Mouse (Mus musculus) lung, embryonic 16.5 days (tissue): ENCODE measurements around the gene Cracr2b. TPM values are rescaled to one million over a fixed set of nuclear protein-coding genes. Genes with fewer than 3 reads are reported as not detected.

Experiments used
- ATAC-seq: fragments of 200-750 bp; cut with Nextera tagmentation; 2 replicates; pipeline ENCODE4 v1.8.0; 2017; ENCODE audit warnings: low read depth, mild to moderate bottlenecking, moderate library complexity
- H3K27ac ChIP-seq: fragments of 300-500 bp; sonication (generic); 2 replicates; pipeline ENCODE4 v1.5.1; 2014; ENCODE audit warnings: mild to moderate bottlenecking, control low read depth, low read length
- H3K27me3 ChIP-seq: fragments of 300-500 bp; sonication (generic); 2 replicates; pipeline ENCODE4 v1.6.1; 2014; ENCODE audit warnings: low read depth, low read length, mixed read lengths; ENCODE audit not compliant: control insufficient read depth, insufficient read depth
- H3K36me3 ChIP-seq: fragments of 300-500 bp; sonication (generic); 2 replicates; pipeline ENCODE4 v1.6.1; 2014; ENCODE audit warnings: low read length; ENCODE audit not compliant: control insufficient read depth, insufficient read depth
- H3K4me1 ChIP-seq: fragments of 300-500 bp; sonication (generic); replicated peaks from 2 replicates; pipeline ENCODE4 v1.6.1; 2014; ENCODE audit warnings: low read length, mixed read lengths; ENCODE audit not compliant: control insufficient read depth, insufficient read depth
- H3K4me2 ChIP-seq: fragments of 300-500 bp; sonication (generic); 2 replicates; pipeline ENCODE4 v1.6.1; 2014; ENCODE audit warnings: low read depth, low read length, control low read depth
- H3K4me3 ChIP-seq: fragments of 300-500 bp; sonication (generic); 2 replicates; pipeline ENCODE4 v1.5.1; 2014; ENCODE audit warnings: mild to moderate bottlenecking, low read length, control low read depth
- H3K9ac ChIP-seq: fragments of 300-500 bp; sonication (generic); 2 replicates; pipeline ENCODE4 v1.6.1; 2014; ENCODE audit warnings: low read length, control low read depth
- H3K9me3 ChIP-seq: fragments of 300-500 bp; sonication (generic); 2 replicates; pipeline ENCODE4 v1.6.1; 2016; ENCODE audit warnings: low read length; ENCODE audit not compliant: control insufficient read depth
- WGBS: fragments of 180-500 bp; shearing (Covaris S2); extraction: QIAGEN DNeasy Blood & Tissue Kit; methylation state at CpG from one replicate; pipeline ENCODE4 v1.1.7; 2014; 5-methylcytosine and 5-hydroxymethylcytosine counted together
- polyA plus RNA-seq: library from polyadenylated mRNA; unstranded; fragments of >200 nt; fragmentation: Nextera tagmentation; extraction: Ambion mirVana; gene quantifications from 2 replicates; pipeline ENCODE4 v1.2.1, GENCODE M21; 2015

Gene Cracr2b
- polyA plus RNA-seq, 1 experiment from 2014 or later, result 39.3 TPM

DNA sequence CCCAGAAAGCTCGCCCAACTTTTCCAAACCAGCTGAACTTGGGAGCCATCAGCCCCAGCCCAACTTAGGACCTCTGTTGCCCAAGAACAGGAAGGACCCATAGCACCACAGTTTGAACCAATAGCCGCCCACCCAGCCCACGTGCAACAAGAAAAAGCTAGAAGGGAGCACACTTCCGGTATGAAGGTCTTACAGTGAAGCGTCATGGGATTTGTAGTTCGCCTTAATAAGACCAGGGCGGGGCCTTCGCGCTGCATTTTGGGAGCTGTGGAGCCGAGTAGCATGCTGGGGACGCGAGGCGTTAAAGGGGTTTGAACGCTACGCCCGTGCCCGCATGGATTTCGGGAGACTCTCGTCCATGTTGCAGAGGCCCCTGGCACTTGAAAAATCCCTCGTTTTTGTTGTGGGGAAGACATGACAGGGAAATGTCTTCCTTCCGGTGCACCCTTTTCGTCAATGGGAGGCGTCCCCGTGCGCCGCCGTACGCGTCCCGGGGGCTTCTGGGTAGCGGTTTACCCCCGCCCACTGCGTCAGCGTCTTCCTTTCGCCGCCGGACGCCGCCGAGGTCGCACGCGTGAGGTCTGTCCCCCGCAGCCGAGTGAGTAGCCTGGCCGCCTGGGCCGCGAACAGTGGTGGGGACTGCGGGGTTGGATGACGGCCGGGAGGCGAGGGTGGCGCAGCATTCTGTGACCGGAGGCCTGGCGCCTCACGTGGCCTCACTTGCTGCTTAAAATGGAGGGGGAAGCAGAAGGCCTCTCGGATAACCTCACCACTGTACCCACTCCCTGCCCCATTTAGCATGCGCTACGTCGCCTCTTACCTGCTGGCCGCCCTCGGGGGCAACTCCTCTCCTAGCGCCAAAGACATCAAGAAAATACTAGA lies 13.5 kb upstream of the Cracr2b start, which contains the start of gene Rplp2:
Rplp2 (plus strand) TSS at position 261 of the 882 bp plus-strand sequence.
- 0% methylated on average over 63 of the region's 63 CpGs for WGBS
- H3K4me2 ChIP-seq, result peak within 1 kb of the TSS; percentile 84

DNA sequence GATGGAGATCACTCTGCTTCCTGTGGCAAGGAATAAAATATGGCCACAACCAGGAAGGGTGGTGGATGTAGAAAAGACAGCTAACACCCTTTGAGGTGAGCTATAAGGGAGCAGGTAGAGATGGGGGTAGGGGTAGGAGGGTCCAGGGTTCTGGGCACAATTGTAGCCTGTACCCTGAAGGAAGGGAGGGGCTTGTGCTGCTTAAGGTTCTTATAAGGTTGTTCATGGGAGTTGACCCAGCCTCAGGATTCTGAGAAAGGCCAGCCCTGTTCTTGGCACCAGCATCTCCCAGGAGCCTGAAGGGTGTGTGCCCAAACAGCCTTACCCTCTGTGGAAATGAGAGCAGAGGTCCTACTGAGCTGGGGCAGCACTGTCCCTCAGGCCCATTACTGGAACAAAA lies 9.0 kb upstream of the Cracr2b start:
- peaks cover 30% of the 10 kb centered on the region for H3K4me1 ChIP-seq
- no peak overlapping the region for H3K4me2 ChIP-seq
- ATAC-seq, result no peak
- H3K9ac ChIP-seq, result no peak overlapping the region
- H3K4me3 ChIP-seq, result no peak overlapping the region
- no peaks in the 10 kb centered on the region for H3K27me3 ChIP-seq
- H3K36me3 ChIP-seq, result peaks cover 22% of the 10 kb centered on the region
- H3K27ac ChIP-seq, result no peak overlapping the region
- H3K9me3 ChIP-seq, result no peaks in the 10 kb centered on the region

More for the DNA sequence above, 13.5 kb upstream of the Cracr2b start, which contains the start of gene Rplp2:
- Histone ChIP-seq H3K27ac (peak within 1 kb of the TSS; percentile 91), H3K4me3 (peak within 1 kb of the TSS; percentile 73), H3K36me3 (peaks cover 22% of the 10 kb centered on the region), H3K9ac (peak within 1 kb of the TSS; percentile 88), H3K27me3 (no peaks in the 10 kb centered on the region), H3K4me1 (peaks cover 27% of the 10 kb centered on the region), H3K9me3 (no peaks in the 10 kb centered on the region)
- ATAC-seq, result peak; percentile 92

- Histone ChIP-seq H3K9ac (no peak overlapping the region), H3K27ac (no peak overlapping the region), H3K4me2 (no peak overlapping the region), H3K9me3 (no peaks in the 10 kb centered on the region), H3K36me3 (peaks cover 22% of the 10 kb centered on the region), H3K4me1 (peaks cover 24% of the 10 kb centered on the region), H3K27me3 (no peaks in the 10 kb centered on the region), H3K4me3 (no peak overlapping the region)
- WGBS, result 52% methylated on average over 2 of the region's 2 CpGs
- ATAC-seq, result no peak
Measured at GRCm38 (mm10) chr7:141453636-141454035, 7.3 kb upstream of the Cracr2b start.

DNA sequence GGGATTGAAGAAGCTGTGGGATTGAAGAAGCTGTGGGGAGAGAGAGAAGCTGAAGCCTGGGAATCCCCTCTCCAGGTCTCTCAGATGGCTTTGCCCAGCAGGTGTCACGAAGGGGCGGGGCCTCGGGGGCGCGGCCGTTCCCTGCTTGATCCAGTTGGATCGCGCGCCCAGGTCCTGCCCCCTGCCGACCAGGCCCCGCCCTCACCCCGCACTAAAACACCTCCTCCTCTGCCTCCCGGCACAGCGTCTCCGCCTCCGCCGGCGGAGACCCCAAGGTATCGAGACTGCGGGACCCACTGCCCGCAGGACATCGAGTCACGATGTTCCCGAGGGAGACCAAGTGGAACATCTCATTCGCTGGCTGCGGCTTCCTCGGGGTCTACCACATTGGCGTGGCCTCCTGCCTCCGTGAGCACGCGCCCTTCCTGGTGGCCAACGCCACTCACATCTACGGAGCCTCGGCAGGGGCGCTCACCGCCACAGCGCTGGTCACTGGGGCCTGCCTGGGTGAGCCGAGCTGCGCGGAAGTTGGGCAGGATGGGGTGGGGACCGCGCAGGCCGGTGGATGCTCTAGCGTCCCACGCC lies 5.8 kb upstream of the Cracr2b start, which contains the start of gene Pnpla2:
Pnpla2 (plus strand) TSS at position 232 of the 585 bp plus-strand sequence.
- peak; percentile 88 for ATAC-seq
- peak within 1 kb of the TSS; percentile 73 for H3K4me3 ChIP-seq
- 0% methylated on average over 45 of the region's 45 CpGs for WGBS
- H3K4me1 ChIP-seq, result peaks cover 20% of the 10 kb centered on the region
- no peaks in the 10 kb centered on the region for H3K9me3 ChIP-seq
- H3K9ac ChIP-seq, result peak within 1 kb of the TSS; percentile 78
- peaks cover 24% of the 10 kb centered on the region for H3K36me3 ChIP-seq
- H3K27ac ChIP-seq, result peak within 1 kb of the TSS; percentile 86
- no peaks in the 10 kb centered on the region for H3K27me3 ChIP-seq
- H3K4me2 ChIP-seq, result peak within 1 kb of the TSS; percentile 85

DNA sequence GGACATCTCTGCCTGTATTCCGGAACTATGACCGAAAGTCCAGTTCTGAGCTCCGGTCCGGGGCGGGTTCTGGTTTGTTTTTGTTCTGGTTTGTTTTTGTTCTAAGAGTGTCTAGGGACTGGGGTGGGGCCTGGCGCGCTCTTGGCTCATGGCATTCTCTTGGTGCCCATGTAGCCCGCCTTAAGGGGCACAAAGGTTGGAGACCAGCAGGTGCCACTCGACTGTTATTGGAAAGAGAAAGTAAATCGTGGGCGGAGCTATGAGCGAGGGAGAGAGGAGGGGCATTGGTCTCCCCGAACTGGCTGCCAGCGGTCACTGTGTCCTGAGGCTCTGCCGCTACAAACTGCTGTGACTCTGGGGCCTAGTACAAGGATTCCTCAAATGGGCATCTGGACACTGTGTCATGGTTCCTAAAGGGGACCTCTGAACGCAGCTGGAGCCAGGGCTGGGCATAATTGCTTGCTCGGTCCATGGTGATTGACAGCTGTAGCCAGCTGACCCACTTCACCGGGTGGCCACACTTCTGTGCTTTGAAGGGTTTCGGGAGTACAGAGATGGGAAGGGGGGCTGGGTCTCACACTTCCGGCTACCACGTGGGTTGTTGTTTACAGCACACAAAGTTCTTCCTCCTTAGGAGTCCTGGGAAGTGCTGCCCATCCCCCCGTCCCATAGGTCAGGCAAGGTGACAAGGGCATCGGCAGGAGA lies 5.1 kb upstream of the Cracr2b start:
- Histone ChIP-seq H3K36me3 (peaks cover 18% of the 10 kb centered on the region; the same call in 1 of the 2 replicates), H3K4me1 (peaks cover 27% of the 10 kb centered on the region), H3K4me3 (peak overlapping the region; percentile 73), H3K9me3 (no peaks in the 10 kb centered on the region), H3K9ac (peak overlapping the region; percentile 78), H3K27me3 (peaks cover 2% of the 10 kb centered on the region; the same call in 1 of the 2 replicates), H3K27ac (peak overlapping the region; percentile 86), H3K4me2 (peak overlapping the region; percentile 85)
- 1% methylated on average over 23 of the region's 23 CpGs for WGBS
- peak; percentile 49 for ATAC-seq

DNA sequence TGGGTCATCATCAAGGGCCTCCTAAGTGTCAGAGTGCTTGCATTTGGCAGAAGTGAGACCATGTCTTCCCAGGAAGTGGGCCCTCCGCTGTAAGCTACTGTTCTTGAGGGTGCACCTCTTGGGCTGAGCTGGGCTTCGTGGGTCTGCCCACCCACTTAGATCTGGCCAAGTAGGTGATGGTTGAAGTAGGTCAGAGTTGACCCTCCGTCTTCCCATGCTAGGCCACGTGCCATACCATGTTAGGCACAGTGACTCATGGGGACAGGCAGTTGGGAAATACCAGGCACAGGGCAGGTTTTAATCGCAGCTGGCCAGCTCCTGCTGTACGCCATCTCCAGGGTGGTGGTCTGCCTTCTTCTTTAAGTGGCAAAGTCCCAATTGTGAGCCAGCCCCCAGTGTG lies 4.2 kb upstream of the Cracr2b start:
- Histone ChIP-seq H3K4me3 (no peak overlapping the region), H3K4me2 (no peak overlapping the region), H3K27ac (no peak overlapping the region), H3K9me3 (no peaks in the 10 kb centered on the region), H3K9ac (no peak overlapping the region), H3K27me3 (peaks cover 9% of the 10 kb centered on the region), H3K4me1 (peaks cover 36% of the 10 kb centered on the region), H3K36me3 (peaks cover 10% of the 10 kb centered on the region; the same call in 1 of the 2 replicates)
- 81% methylated on average over 6 of the region's 6 CpGs for WGBS
- no peak for ATAC-seq

- Histone ChIP-seq H3K4me3 (no peak overlapping the region), H3K36me3 (0 out of 2 replicates have a peak, but pooled peaks cover 6% of the 10 kb centered on the region), H3K27me3 (peaks cover 14% of the 10 kb centered on the region), H3K9me3 (no peaks in the 10 kb centered on the region), H3K4me1 (peaks cover 41% of the 10 kb centered on the region), H3K27ac (no peak overlapping the region), H3K9ac (no peak overlapping the region), H3K4me2 (no peak overlapping the region)
- WGBS, result 94% methylated on average over 14 of the region's 14 CpGs
- no peak for ATAC-seq
Measured at GRCm38 (mm10) chr7:141457236-141457635, 3.7 kb upstream of the Cracr2b start.

DNA sequence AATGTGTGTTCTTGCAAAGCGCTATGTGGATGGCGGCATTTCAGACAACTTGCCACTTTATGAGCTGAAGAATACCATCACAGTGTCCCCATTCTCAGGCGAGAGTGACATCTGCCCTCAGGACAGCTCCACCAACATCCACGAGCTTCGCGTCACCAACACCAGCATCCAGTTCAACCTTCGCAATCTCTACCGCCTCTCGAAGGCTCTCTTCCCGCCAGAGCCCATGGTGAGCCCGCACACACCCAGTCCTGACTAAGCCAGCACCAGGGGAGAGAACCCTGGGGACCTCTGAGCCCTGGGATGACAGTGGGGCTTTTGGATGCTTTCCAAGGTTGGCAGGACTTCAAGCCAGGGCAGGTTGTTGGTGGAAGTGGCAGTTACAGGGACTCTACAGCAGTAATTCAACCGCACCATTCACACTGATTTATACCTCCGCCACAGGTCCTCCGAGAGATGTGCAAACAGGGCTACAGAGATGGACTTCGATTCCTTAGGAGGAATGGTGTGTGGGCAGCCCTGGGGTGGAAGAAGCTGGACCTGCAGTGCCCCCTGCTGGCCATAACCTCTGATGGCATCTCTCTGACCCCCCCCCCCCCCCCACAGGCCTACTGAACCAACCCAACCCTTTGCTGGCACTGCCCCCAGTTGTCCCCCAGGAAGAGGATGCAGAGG lies 2.8 kb upstream of the Cracr2b start:
- H3K4me2 ChIP-seq, result no peak overlapping the region
- H3K36me3 ChIP-seq, result 0 out of 2 replicates have a peak, but pooled peaks cover 6% of the 10 kb centered on the region
- no peak for ATAC-seq
- peaks cover 17% of the 10 kb centered on the region for H3K27me3 ChIP-seq
- no peak overlapping the region for H3K4me3 ChIP-seq
- H3K27ac ChIP-seq, result no peak overlapping the region
- no peaks in the 10 kb centered on the region for H3K9me3 ChIP-seq
- H3K9ac ChIP-seq, result no peak overlapping the region
- peaks cover 44% of the 10 kb centered on the region for H3K4me1 ChIP-seq
- WGBS, result 75% methylated on average over 15 of the region's 15 CpGs
